Comparison of ENCODE assay signal across 8 mouse cellular contexts in the genomic region with DNA sequence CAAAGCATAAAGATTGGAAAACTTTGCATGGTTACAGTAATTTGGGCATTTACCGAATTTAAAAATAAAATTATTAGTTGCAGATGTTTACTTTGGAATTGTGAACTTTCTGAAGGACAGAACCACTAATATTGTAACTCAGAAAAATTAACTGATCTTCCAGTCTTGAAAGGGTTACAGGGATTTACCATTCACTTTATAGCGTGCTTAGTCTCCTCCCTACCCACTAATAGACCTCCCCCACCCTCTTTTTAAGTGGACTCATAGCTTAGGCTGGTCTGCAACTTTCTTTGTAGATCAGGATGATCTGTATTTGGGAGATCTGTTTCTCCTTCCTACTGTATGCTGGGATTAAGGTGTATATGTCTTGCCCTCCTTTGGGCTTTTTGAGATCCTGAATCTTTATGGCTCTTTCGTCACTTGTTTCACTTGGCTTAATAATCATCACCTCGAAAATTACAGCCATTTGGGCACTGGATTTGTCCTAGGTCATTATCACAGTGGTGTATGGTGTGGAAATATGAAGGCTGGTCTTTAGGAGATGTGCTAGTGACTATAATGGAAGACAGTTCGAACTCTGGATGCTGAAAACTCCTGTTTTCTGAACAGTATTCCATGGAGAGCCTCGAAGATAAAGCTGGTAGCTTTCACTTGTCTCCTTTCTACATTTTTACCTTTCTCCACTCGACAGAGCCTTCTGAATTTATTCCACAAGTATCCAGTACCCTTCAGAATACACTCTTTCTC. TPM values are rescaled to one million over a fixed set of nuclear protein-coding genes. Genes with fewer than 3 reads are reported as not detected.
DNase-seq lines count a peak whose midpoint lies in the region; ATAC-seq lines count a peak whose summit lies in the region.

No protein-coding gene starts in this region.

- peak overlapping the region; percentile 99 for H3K27ac ChIP-seq in kidney, embryonic 14.5 days (ENCODE audit: low read depth, low read length)
- peak overlapping the region; percentile 27 for H3K27ac ChIP-seq in intestine, embryonic 15.5 days
- H3K27ac ChIP-seq in neural tube, embryonic 14.5 days (ENCODE audit: low read depth, low read length): no peak overlapping the region

- H3K27me3 ChIP-seq in kidney, embryonic 14.5 days (ENCODE audit: control insufficient read depth, insufficient read depth, low read length): no peaks in the 10 kb centered on the region
- no peaks in the 10 kb centered on the region for H3K27me3 ChIP-seq in intestine, embryonic 15.5 days (replicated peaks)
- no peaks in the 10 kb centered on the region for H3K27me3 ChIP-seq in neural tube, embryonic 14.5 days (ENCODE audit: control insufficient read depth, insufficient read depth, low read length)

- no peak for DNase-seq in kidney, postnatal 36 days
- peak; percentile 72 for DNase-seq in embryo, embryonic 9.5 days (ENCODE audit: extremely low spot score)
- DNase-seq in testis, postnatal 14 days (ENCODE audit: low spot score): no peak
- DNase-seq in T-cell, adult 2 months (ENCODE audit: low spot score): no peak
- DNase-seq in layer of hippocampus, adult 9-11 months: no peak

- H3K4me2 ChIP-seq in kidney, embryonic 14.5 days (replicated peaks; ENCODE audit: low read depth, low read length): peak overlapping the region; percentile 69
- H3K4me2 ChIP-seq in intestine, embryonic 15.5 days (replicated peaks): peak overlapping the region; percentile 69
- H3K4me2 ChIP-seq in neural tube, embryonic 14.5 days (ENCODE audit: low read depth, low read length): peak overlapping the region; percentile 70

- no peaks in the 10 kb centered on the region for H3K36me3 ChIP-seq in kidney, embryonic 14.5 days (ENCODE audit: control insufficient read depth, insufficient read depth, low read length)
- no peaks in the 10 kb centered on the region for H3K36me3 ChIP-seq in intestine, embryonic 15.5 days
- no peaks in the 10 kb centered on the region for H3K36me3 ChIP-seq in neural tube, embryonic 14.5 days (ENCODE audit: control insufficient read depth, insufficient read depth, low read length)

- H3K9me3 ChIP-seq in kidney, embryonic 14.5 days (ENCODE audit: control insufficient read depth, low read length): no peaks in the 10 kb centered on the region
- H3K9me3 ChIP-seq in intestine, embryonic 15.5 days: no peaks in the 10 kb centered on the region
- H3K9me3 ChIP-seq in neural tube, embryonic 14.5 days (ENCODE audit: control insufficient read depth, low read length): no peaks in the 10 kb centered on the region

- no peak for ATAC-seq in kidney, embryonic 14.5 days (ENCODE audit: low FRiP score, low TSS enrichment)
- no peak for ATAC-seq in intestine, embryonic 15.5 days
- no peak for ATAC-seq in neural tube, embryonic 14.5 days (ENCODE audit: low read depth)

- peak overlapping the region; percentile 62 for H3K4me3 ChIP-seq in kidney, embryonic 14.5 days (ENCODE audit: low read length)
- H3K4me3 ChIP-seq in intestine, embryonic 15.5 days (replicated peaks): peak overlapping the region; percentile 50
- H3K4me3 ChIP-seq in neural tube, embryonic 14.5 days (ENCODE audit: low read depth, low read length): peak overlapping the region; percentile 40

- H3K9ac ChIP-seq in kidney, embryonic 14.5 days (ENCODE audit: low read depth, low read length): peak overlapping the region; percentile 89
- H3K9ac ChIP-seq in intestine, embryonic 15.5 days: peak overlapping the region; percentile 42
- H3K9ac ChIP-seq in neural tube, embryonic 14.5 days (replicated peaks; ENCODE audit: low read depth, low read length): no peak overlapping the region

- H3K4me1 ChIP-seq in kidney, embryonic 14.5 days (ENCODE audit: control insufficient read depth, insufficient read depth, low read length): peaks cover 16% of the 10 kb centered on the region
- H3K4me1 ChIP-seq in intestine, embryonic 15.5 days (replicated peaks): peaks cover 17% of the 10 kb centered on the region
- peaks cover 27% of the 10 kb centered on the region for H3K4me1 ChIP-seq in neural tube, embryonic 14.5 days (ENCODE audit: control insufficient read depth, insufficient read depth, low read length)

- WGBS in kidney, embryonic 14.5 days: 17% methylated on average over 7 of the region's 7 CpGs
- WGBS in intestine, embryonic 15.5 days: 14% methylated on average over 7 of the region's 7 CpGs
- WGBS in neural tube, embryonic 14.5 days: 20% methylated on average over 7 of the region's 7 CpGs

RNA-seq across cellular contexts. Expression of a gene that starts 1.0 kb away (rescaled TPM):
- 8.2 and 12.5 TPM in 2 replicates for polyA plus RNA-seq in kidney, embryonic 14.5 days (2014; fragmentation: Nextera tagmentation; extraction: Ambion mirVana)
- 6.1 and 6.2 TPM in 2 replicates for polyA plus RNA-seq in intestine, embryonic 15.5 days (2015; fragmentation: Nextera tagmentation; extraction: Ambion mirVana)
- 0.72 TPM in 1 of 2 replicates, not detected in the other for polyA plus RNA-seq in neural tube, embryonic 14.5 days (2014; fragmentation: Nextera tagmentation; extraction: Ambion mirVana)

RNA-seq across cellular contexts. Expression of a gene that starts 2.5 kb away (rescaled TPM):
- 13.8 and 28.7 TPM in 2 replicates for polyA plus RNA-seq in kidney, embryonic 14.5 days (2014; fragmentation: Nextera tagmentation; extraction: Ambion mirVana)
- 6.7 TPM in 1 of 2 replicates, not detected in the other for polyA plus RNA-seq in intestine, embryonic 15.5 days (2015; fragmentation: Nextera tagmentation; extraction: Ambion mirVana)
- polyA plus RNA-seq in neural tube, embryonic 14.5 days (2014; fragmentation: Nextera tagmentation; extraction: Ambion mirVana): not detected in 2 replicates

RNA-seq across cellular contexts. Expression of a gene that starts 5.4 kb away (rescaled TPM):
- polyA plus RNA-seq in kidney, embryonic 14.5 days (2014; fragmentation: Nextera tagmentation; extraction: Ambion mirVana): 6.1 and 9.9 TPM in 2 replicates
- 4.6 and 4.8 TPM in 2 replicates for polyA plus RNA-seq in intestine, embryonic 15.5 days (2015; fragmentation: Nextera tagmentation; extraction: Ambion mirVana)
- polyA plus RNA-seq in neural tube, embryonic 14.5 days (2014; fragmentation: Nextera tagmentation; extraction: Ambion mirVana): 1.7 and 2.1 TPM in 2 replicates

RNA-seq across cellular contexts. Expression of a gene that starts 6.9 kb away (rescaled TPM):
- polyA plus RNA-seq in kidney, embryonic 14.5 days (2014; fragmentation: Nextera tagmentation; extraction: Ambion mirVana): 1.4 and 2.9 TPM in 2 replicates
- 1.1 and 1.3 TPM in 2 replicates for polyA plus RNA-seq in intestine, embryonic 15.5 days (2015; fragmentation: Nextera tagmentation; extraction: Ambion mirVana)
- polyA plus RNA-seq in neural tube, embryonic 14.5 days (2014; fragmentation: Nextera tagmentation; extraction: Ambion mirVana): 0.33 TPM in 1 of 2 replicates, not detected in the other

RNA-seq across cellular contexts. Expression of a gene that starts 7.6 kb away (rescaled TPM):
- polyA plus RNA-seq in kidney, embryonic 14.5 days (2014; fragmentation: Nextera tagmentation; extraction: Ambion mirVana): 1.2 and 2.0 TPM in 2 replicates
- 0.45 and 0.97 TPM in 2 replicates for polyA plus RNA-seq in intestine, embryonic 15.5 days (2015; fragmentation: Nextera tagmentation; extraction: Ambion mirVana)
- polyA plus RNA-seq in neural tube, embryonic 14.5 days (2014; fragmentation: Nextera tagmentation; extraction: Ambion mirVana): 0.52 TPM in 1 of 2 replicates, not detected in the other
